In genomic region chr19:43663471-43663870, GRCm38 (mm10) we compare ENCODE assay signal across 40 mouse cellular contexts. TPM values are rescaled to one million over a fixed set of nuclear protein-coding genes. Genes with fewer than 3 reads are reported as not detected.
"Had no signal": no experiment of that assay in that cellular context is flagged by ENCODE, and none has a peak within 500 bp of the region (broad histone marks: within the 10 kb centered on the region; RNA-seq: fewer than 3 reads in every experiment).

No protein-coding gene starts in this region.

- H3K4me1 ChIP-seq: heart, embryonic 10.5 days; heart, embryonic 12.5 days; limb, embryonic 13.5 days had no signal

- H3K4me2 ChIP-seq: heart, embryonic 12.5 days; hindbrain, embryonic 12.5 days; hindbrain, embryonic 14.5 days; intestine, embryonic 15.5 days; kidney, embryonic 15.5 days; limb, embryonic 13.5 days; limb, embryonic 15.5 days; liver, embryonic 12.5 days had no signal

- H3K4me3 ChIP-seq: heart, embryonic 10.5 days; heart, embryonic 12.5 days; hindbrain, embryonic 10.5 days; hindbrain, embryonic 12.5 days; intestine, embryonic 15.5 days; kidney, embryonic 15.5 days; limb, embryonic 13.5 days; limb, embryonic 15.5 days; liver, embryonic 12.5 days had no signal

- H3K9ac ChIP-seq: heart, embryonic 12.5 days; hindbrain, embryonic 12.5 days; hindbrain, embryonic 14.5 days; intestine, embryonic 15.5 days; kidney, embryonic 15.5 days; limb, embryonic 13.5 days; limb, embryonic 15.5 days; liver, embryonic 12.5 days had no signal

- DNase-seq: gastrocnemius, postnatal 14 days; heart, postnatal 10 days; heart, postnatal 4 days; kidney, adult 18-20 months; kidney, adult 8-10 months; kidney, postnatal 14 days; kidney, postnatal 36 days; layer of hippocampus, adult 9-11 months; layer of hippocampus, postnatal 36 days; left cerebral cortex, postnatal 4 days had no signal

- H3K27me3 ChIP-seq: heart, embryonic 12.5 days; hindbrain, embryonic 12.5 days; intestine, embryonic 15.5 days; kidney, embryonic 15.5 days; limb, embryonic 13.5 days; limb, embryonic 15.5 days; liver, embryonic 12.5 days had no signal

- H3K27ac ChIP-seq: heart, embryonic 10.5 days; hindbrain, embryonic 10.5 days; hindbrain, embryonic 12.5 days; hindbrain, embryonic 14.5 days; intestine, embryonic 15.5 days; kidney, postnatal 0 days; limb, embryonic 13.5 days; liver, embryonic 12.5 days had no signal

- H3K9me3 ChIP-seq: heart, embryonic 10.5 days; heart, embryonic 12.5 days; hindbrain, embryonic 10.5 days; hindbrain, embryonic 12.5 days; intestine, embryonic 15.5 days; kidney, embryonic 15.5 days; limb, embryonic 13.5 days; limb, embryonic 15.5 days; liver, embryonic 12.5 days had no signal

- ATAC-seq: hindbrain, embryonic 16.5 days; inflammation-experienced regulatory T-cells, adult 6 months; intestine, embryonic 15.5 days; intestine, postnatal 0 days; liver, embryonic 12.5 days had no signal

RNA-seq across cellular contexts. Expression of gene Nkx2-3, which starts 51.3 kb away (rescaled TPM):
- total RNA-seq: gastrocnemius, adult 8-10 months; gastrocnemius, postnatal 14 days; gastrocnemius, postnatal 4 days; granulocyte monocyte progenitor cell, adult 5-6 weeks; heart, adult 8-10 months; heart, postnatal 10 days; heart, postnatal 25 days; heart, postnatal 4 days; layer of hippocampus, adult 18-20 months; layer of hippocampus, adult 8-10 months; layer of hippocampus, postnatal 14 days; layer of hippocampus, postnatal 36 days; left cerebral cortex, adult 18-20 months; left cerebral cortex, adult 8-10 months; left cerebral cortex, postnatal 10 days; left cerebral cortex, postnatal 25 days; left cerebral cortex, postnatal 4 days; liver, adult 2 months had no signal
- polyA plus RNA-seq: heart, embryonic 12.5 days; heart, embryonic 14.5 days; heart, embryonic 16.5 days; hindbrain, embryonic 14.5 days; hindbrain, embryonic 16.5 days; inflammation-experienced regulatory T-cells, adult 6 months; kidney, postnatal 0 days; limb, embryonic 11.5 days; limb, embryonic 13.5 days; limb, embryonic 15.5 days had no signal
